Mouse (Mus musculus) CD4-positive helper T cell, adult 2 months (primary cell): Measurements from ENCODE around the gene Foxp1.

Experiments used
- DNase-seq: peaks from one replicate; pipeline ENCODE4 v3.0.0-alpha.2; 2012; ENCODE audit warnings: low read depth, missing footprints, low spot score

Gene Foxp1

DNA sequence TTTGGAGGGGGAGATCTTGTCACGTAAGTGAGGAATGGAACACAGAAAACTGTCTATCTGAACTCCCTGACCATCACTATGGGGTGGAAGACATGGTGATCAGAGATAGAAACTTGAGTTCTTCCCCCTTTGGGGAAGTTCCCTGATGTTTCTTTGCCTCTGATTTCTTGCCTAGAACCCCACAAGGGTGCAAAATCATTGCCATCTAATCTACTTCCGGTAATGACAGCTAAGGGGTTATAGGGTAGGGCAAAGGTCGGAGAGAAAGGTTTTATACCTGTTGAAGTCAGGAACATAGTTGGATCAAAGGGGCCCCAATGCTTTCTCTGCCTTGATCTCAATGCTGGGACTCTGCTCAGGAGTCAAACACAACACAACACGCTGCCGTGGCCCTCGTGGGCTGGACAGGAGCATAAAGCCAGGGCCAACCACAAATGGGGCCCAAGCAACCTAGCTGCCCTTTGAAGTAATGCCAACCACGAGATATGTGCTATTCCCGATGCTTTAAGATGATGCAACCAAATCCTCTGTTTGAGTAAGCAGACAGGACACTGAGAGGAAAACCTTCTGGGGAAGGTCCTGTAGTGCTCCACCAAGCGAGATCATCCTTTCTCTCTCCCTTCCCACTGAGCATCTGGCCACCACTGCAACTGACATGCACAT, 163.4 kb downstream of the Foxp1 start:
- no peak for DNase-seq

DNA sequence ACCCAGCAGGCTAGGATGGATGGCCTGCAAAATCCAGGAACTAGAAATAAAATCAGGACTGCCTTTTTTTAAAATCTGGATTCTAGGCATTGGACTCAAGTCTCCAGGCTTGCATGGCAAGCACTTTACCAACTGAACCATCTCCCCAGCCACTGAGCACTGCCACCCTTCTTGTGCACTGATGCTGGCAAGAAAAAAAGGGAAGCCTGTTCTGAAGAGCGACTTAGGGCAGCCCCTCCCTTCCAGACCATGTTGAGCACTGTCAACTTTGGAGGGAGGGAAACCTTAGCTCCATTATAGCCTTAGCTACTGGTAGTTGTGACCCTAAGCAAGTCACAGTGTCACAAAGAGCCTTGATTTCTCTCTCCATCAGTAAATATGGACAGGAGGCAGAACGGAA, 164.6 kb downstream of the Foxp1 start:
- no peak for DNase-seq

DNA sequence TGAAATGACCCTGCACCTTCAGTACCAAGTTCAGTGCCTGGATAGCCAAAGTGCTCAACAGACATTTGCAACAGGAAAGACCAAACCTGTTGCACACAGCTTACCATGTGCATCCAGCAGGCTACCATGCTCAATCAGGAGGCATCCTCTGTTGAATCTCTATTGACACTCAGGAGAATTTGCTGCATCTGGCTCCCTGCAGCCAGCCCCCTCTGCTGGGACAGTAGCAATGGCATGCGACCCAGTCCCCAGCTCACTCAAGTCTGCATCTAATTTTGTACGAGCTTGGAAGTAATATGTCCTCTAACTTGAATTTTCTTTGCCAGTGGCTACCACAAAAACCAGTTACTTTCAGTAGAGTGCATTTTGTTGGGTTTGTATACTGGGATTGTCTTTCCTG, 168.2 kb downstream of the Foxp1 start:
- DNase-seq, result no peak

DNA sequence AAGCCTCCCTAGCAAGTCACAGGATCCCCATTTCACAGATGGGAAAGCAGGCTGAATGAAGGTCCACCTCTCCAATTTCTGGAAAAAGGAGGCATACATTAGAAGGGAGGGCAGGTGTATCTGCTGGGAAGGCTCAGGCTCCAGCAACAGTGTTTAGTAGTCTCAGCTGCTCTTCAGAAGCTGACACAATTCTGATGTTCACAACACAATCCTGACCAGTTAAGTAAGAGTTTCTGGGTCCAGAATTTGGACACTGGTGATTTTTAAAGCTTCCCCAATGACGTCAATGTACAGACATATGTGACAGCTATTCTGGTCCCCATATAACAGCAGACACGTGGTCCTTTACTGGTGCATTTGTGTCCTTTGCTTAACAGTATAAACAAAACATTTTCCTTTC, 169.1 kb downstream of the Foxp1 start:
- DNase-seq, result no peak

DNA sequence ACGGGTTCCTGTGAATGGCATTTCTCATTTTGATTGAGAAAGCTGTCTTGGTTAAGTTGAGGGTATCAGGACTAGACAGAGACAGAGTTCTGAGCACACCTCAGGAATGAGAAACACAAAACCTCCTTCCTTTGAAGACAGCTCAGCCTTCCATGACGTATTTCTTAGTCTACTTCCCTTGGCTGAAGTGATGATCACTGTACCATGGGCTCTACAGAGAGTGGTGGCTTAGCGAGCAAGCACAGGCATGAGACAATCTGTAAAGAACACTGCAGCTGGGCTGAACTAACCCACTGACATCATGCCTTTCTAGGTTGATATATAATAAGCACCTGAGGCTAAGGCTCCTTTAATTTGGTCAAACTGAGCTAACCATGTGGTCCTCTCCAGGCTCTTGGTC, 172.0 kb downstream of the Foxp1 start:
- DNase-seq, result peak; percentile 59

DNA sequence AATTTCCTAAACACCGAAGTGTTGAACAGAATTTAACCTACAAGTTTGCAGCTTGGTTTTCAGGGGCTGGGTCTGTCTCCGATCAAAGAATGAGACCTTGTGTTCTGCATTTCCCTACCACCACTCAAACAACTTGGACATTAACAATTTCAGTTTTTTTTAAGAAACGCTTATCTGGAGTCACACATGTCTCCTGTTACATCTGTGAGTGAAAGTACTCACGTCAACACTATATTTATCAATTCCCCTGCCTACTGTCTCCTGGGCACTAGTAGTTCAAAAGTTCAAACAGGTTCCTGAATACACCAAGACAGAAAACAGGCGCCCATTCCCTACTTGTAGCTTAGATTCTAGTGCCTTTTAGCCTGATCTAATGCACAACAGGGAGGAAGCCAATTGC, 172.4 kb downstream of the Foxp1 start:
- no peak for DNase-seq

DNA sequence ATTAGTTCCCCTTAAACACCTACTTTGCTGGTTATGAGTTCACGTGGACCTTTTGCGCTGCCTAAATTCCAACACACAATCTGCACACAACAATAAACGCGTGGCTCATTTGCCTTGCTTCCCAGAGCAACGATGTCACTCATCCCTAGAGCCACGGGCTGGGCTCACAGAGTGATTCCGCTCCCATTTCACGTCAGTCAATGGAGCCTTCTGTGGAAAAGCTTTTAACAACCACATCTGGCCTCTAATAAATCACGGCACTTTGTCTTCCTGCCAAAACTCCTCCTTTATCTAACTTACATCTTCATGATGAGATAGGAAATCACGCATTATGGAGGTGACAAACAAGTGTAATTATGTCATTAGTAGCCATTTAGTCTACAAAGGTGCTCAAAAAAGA, 174.7 kb downstream of the Foxp1 start:
- no peak for DNase-seq

DNA sequence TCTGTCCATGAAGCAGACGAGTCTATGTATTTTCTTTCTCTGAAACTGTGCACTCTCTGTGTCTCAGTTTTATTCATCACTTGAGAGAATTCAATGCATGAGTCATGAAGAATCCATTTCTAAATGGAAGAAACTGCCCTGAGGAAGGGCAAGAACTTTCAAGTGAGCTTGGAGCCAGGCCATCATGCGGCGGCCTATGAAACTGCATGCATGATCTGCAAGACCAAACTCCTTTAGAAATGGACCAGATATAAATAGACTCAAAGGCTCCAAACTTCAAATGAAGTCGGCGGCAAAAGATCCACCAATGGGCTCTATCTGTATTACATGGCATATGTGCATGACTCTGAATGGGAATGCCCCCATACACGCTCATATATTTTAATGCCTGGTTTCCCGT, 177.6 kb downstream of the Foxp1 start:
- no peak for DNase-seq

DNA sequence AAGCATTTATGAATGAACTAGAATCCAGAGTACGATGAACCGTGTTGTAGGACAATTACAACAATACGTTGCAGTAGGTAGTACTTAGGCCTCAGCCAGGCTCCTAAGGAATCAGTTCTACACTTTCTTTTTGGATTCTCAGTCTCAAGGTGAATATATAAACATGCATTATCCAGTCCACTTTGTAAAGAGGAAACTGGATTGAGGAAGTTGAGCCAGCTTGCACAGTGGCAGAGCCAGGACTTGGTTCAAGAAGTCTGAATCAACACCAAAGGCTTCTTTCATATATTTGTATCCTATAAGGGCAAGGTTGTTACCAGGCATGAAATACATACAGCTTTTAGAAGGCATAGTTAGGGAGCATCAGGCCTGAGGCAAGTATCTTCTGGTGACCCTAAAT, 178.2 kb downstream of the Foxp1 start:
- no peak for DNase-seq

DNA sequence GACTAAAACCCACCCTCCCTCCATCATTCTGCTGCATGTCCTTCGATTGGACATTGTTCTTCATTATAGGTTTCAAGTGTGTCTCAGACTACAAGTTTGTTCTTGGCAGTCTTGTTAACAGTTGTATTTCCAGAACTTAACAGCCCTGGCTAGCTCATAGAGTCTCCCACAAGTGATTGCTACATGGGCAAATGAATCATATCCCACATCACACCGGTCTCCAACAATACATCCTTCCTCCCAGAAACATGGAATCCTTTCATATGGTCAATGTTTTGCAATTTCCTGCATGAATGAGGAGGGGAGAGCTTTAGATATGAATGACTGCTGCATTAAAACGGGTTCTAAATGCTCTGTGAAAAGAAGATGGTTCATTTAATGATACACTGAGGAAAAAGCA, 178.7 kb downstream of the Foxp1 start:
- DNase-seq, result no peak

DNA sequence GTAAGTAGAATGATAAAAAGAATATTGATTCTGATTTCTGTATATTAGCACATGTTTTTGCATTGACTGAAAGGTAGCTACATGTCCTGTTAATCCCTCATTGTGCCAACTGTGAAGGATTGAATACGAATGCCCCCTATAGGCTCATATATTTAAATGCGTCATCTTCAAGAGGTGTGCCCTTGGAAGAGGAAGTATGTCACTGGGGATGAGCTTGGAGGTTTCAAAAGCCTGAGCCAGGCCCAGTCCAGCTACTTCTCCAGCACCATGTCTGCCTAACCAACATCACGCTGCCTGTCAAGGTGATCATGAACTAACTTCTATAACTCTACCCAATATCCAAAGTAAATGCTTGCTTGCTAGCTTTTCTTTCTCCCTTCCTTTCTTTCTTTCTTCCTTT, 180.1 kb downstream of the Foxp1 start:
- no peak for DNase-seq

DNA sequence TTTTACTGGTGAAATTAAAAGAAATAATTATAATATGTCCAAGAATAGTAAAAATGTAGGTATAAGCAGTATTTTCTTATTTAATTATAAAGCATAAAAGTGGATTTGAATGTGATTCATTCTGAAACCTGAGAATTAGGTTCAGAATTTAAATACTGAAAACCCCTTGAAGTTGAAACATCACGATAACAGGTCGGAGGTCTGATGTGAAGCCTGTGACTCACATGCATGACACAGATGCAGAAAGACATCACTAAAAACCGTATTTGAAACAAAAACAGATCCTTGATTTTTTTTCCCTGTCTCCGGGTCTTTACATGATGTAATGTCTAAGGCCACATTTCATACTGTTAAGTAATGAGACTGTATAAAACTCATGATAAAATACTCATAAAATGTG, 181.6 kb downstream of the Foxp1 start:
- peak; percentile 42 for DNase-seq

DNA sequence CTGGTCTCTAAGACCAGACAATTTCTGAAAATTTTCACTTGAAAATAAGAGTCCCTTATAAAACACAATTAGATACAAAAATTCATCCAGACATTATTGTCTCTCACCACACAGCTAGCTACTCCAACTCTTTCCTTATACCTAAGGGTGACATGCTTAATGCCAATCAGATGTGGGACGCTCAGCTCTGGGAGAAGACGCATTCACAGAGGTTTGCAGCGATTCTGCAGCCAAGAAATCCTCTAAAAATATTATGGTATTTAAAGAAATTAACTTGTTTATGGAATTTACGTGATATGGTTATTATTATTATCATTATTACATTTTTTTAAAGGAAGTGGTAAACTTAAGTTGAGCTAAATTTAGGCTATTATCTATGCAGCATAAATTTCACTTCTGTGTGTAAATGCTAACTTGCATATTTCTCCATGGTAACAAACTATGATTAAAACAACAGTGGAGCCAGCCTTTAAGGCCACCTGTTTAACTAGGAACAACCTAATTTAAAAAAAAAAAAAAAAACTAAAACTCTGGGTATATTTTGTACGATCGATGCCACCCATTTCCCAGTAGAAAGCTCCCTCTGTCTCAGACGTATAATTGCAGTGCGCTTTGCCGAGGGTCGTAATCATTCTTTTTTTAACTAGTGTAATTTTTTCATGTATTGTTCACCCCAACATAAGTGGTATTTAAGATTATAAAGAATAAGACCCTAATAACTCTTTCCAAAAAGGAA, 182.4 kb downstream of the Foxp1 start:
- no peak for DNase-seq

DNA sequence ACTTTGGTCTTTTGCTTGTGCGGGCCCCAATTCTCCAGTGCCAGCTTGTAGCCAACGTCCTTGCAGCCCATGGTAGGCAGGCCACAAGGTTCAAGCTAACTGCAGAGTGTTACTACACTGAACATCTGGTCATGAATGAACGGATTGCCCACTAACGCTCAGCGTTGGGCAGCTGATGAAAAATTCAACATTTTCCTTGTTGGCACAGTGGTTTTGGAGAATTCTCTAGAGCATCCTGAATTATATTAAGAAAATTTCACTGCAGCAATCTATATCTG, 183.2 kb downstream of the Foxp1 start:
- DNase-seq, result no peak

DNA sequence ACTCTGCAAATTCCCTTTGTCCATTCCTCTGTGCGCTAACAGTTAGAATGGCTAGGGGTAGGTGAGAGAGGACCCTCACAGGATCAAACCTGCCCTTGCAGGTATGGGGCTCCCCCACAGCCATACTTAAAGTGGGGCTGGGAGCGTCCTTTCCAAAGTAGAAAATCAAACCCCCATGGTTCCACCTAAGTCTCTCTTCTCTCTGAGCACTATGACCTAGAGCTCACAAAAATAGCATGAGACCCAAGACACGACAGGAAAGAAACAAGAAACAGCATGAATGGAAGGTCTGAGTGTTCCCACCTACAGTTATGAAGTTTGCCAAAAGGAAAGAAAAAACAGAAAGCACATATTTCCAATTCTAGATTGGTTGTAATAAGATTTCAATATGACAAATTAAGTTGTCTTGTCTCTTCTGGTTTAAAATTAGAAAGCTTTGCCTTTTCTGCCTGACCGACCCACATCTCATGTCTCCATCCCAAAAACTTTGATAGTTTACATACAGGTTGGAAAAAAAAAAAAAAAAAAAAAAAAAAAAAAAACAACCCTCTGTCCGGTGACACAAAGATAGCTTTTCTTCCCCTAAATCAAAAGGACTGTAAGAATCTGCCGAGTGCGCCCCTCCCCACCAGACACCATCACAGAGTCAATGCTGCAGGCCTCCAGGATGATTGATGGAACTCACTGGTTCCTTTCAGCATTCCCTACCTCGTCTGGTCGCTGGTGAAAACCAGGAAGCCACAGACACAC, 183.8 kb downstream of the Foxp1 start:
- no peak for DNase-seq

DNA sequence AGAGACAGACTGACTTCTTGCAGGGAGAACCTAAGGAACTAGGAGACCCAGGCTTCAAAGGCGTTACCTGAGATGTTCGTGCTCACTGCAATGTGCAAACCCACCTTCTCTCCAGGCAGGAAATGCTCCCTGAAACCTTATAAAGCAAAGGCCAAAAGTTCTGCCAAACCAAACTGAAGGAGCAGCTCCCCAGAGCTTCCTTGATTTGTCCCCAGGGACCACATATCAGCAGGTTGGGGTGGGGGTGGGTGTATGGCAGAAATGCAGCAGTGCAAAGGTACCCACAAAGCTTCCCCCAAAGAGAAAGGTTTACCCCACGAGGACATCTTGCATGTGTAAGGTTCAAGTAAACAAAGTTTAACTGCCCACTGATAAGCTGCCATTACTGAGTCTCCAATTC, 184.3 kb downstream of the Foxp1 start:
- DNase-seq, result no peak

DNA sequence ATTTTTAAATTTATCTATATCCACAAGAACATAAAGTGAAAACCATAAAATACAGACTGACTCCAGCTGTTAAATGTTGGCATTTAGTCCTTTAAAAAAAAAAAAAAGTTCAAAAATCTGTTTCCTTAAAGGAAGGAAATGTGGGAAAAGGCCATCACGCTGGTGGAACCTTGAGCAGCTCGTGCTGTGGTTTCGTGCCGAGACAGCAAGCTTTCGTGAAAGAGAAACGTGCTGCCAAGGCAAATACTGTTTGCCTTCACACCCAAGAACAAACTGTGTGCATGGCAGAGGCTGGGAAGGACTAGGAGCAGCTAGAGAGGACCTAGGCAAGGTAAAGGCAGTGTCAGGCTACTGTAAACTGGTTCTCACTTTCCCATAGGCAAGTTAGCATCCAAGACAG, 184.9 kb downstream of the Foxp1 start:
- no peak for DNase-seq

DNA sequence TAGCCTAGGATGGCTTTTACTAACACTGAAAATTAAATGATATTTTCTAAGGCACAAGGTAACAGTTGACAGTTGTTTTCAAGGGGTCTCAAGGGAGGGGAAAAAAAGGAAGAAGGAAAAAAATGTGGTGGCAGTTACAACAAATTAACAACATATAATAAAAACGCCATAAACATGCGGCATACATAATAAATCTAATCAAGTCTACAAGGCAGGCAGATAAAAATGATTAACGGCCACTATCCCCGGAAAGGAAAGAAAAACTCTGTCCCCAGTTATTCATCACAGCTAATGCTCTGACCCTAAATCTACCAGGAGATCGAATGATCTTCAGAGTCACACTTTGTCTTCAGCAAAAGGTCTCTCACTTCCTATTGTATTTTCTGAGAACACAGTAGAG, 186.3 kb downstream of the Foxp1 start:
- DNase-seq, result no peak

DNA sequence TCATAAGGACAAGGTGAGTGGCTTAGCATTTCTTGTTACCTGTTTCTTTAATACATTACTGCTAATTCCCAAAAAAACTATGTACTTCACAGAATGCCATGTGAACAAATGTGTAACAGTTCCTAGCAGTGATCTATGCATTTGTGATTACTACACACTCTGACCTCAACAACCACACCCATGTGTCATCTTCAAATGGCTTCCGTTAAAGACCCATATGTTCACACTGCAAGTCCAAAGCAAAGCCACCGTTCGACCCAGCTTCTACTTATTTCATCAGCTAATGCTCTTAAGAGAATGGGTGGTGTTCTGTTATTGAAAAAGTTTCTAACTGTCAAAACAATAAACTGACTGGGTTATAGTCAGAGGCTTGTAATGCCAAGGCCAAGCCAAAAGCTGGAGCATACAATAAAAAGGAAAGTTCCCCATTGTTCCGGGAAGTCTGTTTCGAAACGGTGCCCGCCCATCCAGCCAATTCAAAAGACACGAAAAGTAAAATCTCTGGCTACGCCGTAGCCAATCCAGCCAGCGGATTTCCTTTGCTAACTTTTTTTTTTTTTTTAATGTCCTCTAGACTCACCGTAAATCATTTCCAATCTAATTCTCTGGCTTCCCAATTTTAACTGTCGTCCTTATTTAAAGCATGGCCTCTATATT, 187.2 kb downstream of the Foxp1 start:
- no peak for DNase-seq

DNA sequence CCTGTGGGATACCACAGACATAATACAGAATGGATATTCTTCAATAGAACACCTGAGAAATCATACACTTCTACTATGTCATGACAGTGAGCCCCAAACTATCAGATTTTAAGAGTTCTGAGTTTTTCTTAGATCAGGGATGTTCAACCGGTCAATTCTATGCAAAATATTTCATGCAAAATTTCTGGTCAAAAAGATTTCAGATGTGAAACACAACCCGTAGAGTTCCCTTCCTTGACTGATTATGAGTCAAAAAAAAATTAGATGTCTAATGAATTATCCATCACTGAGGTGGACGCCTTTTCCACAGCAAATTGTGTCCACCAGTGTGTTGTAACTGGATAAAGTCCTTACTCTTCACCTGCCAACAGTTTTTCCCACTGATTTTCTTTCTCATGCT, 188.3 kb downstream of the Foxp1 start:
- DNase-seq, result no peak

DNA sequence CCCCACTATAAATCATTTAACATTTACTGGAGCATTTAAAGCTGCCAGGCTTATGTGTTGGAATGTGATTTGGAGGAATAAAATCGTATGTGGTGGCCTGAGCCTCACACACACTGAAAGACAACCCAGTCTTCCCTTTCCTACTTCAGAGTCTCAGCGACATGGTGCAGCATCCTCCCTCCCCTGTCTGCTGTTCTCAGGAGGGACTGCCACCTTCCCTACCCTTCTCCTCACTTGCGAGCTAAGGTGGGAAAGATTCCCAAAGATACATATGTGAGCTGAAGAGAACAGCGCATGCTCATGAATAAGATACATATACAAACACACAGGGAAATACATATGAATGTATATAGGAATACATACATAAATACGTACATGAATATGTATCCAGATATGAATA, 189.4 kb downstream of the Foxp1 start:
- no peak for DNase-seq

DNA sequence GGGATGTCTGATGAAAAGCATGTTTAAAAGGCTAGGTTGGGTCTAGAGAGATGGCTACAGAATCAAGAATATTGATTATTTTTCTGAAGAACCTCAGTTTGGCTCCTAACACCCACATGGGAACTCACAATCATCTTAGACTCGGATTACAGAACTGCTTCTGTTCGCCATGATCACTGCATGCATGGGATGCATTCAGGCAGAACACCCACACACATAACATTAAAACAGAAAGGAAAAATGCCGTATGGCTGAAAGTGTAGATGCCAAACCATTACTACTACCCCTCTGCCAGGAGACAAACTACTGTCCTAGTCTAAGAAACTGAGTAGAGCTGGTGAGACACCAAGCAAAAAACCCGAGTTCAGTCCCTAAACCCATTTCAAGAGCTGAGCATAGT, 192.4 kb downstream of the Foxp1 start:
- DNase-seq, result no peak

DNA sequence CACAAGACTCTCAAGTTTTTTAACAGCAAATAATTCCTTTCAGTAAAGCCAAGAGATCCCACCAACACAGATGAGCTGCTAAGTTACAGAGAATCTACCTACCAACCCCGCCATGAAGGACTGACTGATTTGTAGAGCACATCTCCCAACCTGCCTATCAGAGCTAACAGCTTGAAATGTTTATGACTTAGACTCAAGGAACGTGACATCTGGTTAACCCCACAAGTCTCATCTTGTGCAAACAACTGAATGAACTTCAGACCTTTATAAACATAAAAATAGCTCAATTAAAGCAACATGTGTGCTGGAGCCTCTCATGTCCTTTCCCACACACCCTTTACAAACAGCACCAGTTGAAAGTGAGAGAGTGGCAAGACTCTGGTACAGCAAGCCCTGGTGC, 193.9 kb downstream of the Foxp1 start:
- DNase-seq, result no peak
